Mouse (Mus musculus) intestine, embryonic 16.5 days (tissue): ENCODE data around the gene Zfp853. TPM values are rescaled to one million over a fixed set of nuclear protein-coding genes. Genes with fewer than 3 reads are reported as not detected.
A peak's percentile ranks its signal among the peaks of the same experiment; 100 is the strongest.

Source experiments
- ATAC-seq: fragments of 200-750 bp; cut with Nextera tagmentation; 2 replicates; pipeline ENCODE4 v1.8.0; 2017; ENCODE audit warnings: moderate TSS enrichment, moderate library complexity
- H3K27ac ChIP-seq: fragments of 300-500 bp; sonication (generic); 2 replicates; pipeline ENCODE4 v1.5.1; 2014; ENCODE audit warnings: mild to moderate bottlenecking, low read length
- H3K27me3 ChIP-seq: fragments of 300-500 bp; sonication (generic); replicated peaks from 2 replicates; pipeline ENCODE4 v1.6.1; 2014; ENCODE audit warnings: low read length, control low read depth, mixed read lengths; ENCODE audit not compliant: control insufficient read depth, insufficient read depth
- H3K36me3 ChIP-seq: fragments of 300-500 bp; sonication (generic); 2 replicates; pipeline ENCODE4 v1.6.1; 2014; ENCODE audit warnings: low read length, control low read depth; ENCODE audit not compliant: control insufficient read depth, insufficient read depth
- H3K4me1 ChIP-seq: fragments of 300-500 bp; sonication (generic); 2 replicates; pipeline ENCODE4 v1.6.1; 2014; ENCODE audit warnings: low read length, control low read depth, mixed read lengths; ENCODE audit not compliant: control insufficient read depth, insufficient read depth
- H3K4me2 ChIP-seq: fragments of 300-500 bp; sonication (generic); 2 replicates; pipeline ENCODE4 v1.6.1; 2014; ENCODE audit warnings: low read depth, low read length, control low read depth
- H3K4me3 ChIP-seq: fragments of 300-500 bp; sonication (generic); 2 replicates; pipeline ENCODE4 v1.5.1; 2014; ENCODE audit warnings: mild to moderate bottlenecking, low read length
- H3K9ac ChIP-seq: fragments of 300-500 bp; sonication (generic); 2 replicates; pipeline ENCODE4 v1.6.1; 2014; ENCODE audit warnings: low read depth, low read length
- H3K9me3 ChIP-seq: fragments of 300-500 bp; sonication (generic); 2 replicates; pipeline ENCODE4 v1.6.1; 2016; ENCODE audit warnings: low read length, control low read depth; ENCODE audit not compliant: control insufficient read depth
- WGBS: fragments of 180-500 bp; shearing (Covaris S2); extraction: QIAGEN DNeasy Blood & Tissue Kit; methylation state at CpG from one replicate; pipeline ENCODE4 v1.1.7; 2014; 5-methylcytosine and 5-hydroxymethylcytosine counted together
- polyA plus RNA-seq: library from polyadenylated mRNA; unstranded; fragments of >200 nt; fragmentation: Nextera tagmentation; extraction: Ambion mirVana; gene quantifications from 2 replicates; pipeline ENCODE4 v1.2.1, GENCODE M21; 2015

Gene Zfp853
- polyA plus RNA-seq, 1 experiment from 2014 or later: not detected

- no peak overlapping the region for H3K27ac ChIP-seq
- H3K27me3 ChIP-seq: no peaks in the 10 kb centered on the region
- H3K9me3 ChIP-seq: no peaks in the 10 kb centered on the region
- no peak for ATAC-seq
- H3K4me3 ChIP-seq: no peak overlapping the region
- no peaks in the 10 kb centered on the region for H3K36me3 ChIP-seq
- H3K4me2 ChIP-seq: no peak overlapping the region
- H3K9ac ChIP-seq: no peak overlapping the region
- 30% methylated on average over 10 of the region's 10 CpGs for WGBS
- no peaks in the 10 kb centered on the region for H3K4me1 ChIP-seq
These were observed 14.2 kb downstream of the Zfp853 start for GRCm38 (mm10) chr5:143279247-143279646.

GRCm38 (mm10) chr5:143275761-143276160 is 17.7 kb downstream of the Zfp853 start:
- no peak overlapping the region for H3K27ac ChIP-seq
- no peak overlapping the region for H3K9ac ChIP-seq
- H3K4me3 ChIP-seq: no peak overlapping the region
- ATAC-seq: no peak
- no peaks in the 10 kb centered on the region for H3K27me3 ChIP-seq
- peaks cover under 1% of the 10 kb centered on the region; the same call in 1 of the 2 replicates for H3K4me1 ChIP-seq
- H3K4me2 ChIP-seq: no peak overlapping the region
- no peaks in the 10 kb centered on the region for H3K36me3 ChIP-seq
- 58% methylated on average over 5 of the region's 5 CpGs for WGBS
- no peaks in the 10 kb centered on the region for H3K9me3 ChIP-seq

GRCm38 (mm10) chr5:143272540-143273330 is 20.7 kb downstream of the Zfp853 start:
- Histone ChIP-seq H3K4me1 (peaks cover 8% of the 10 kb centered on the region), H3K4me3 (no peak overlapping the region), H3K27ac (no peak overlapping the region), H3K9me3 (no peaks in the 10 kb centered on the region), H3K4me2 (no peak overlapping the region), H3K36me3 (no peaks in the 10 kb centered on the region), H3K27me3 (no peaks in the 10 kb centered on the region), H3K9ac (no peak overlapping the region)
- no peak for ATAC-seq
- WGBS: 92% methylated on average over 16 of the region's 16 CpGs

- Histone ChIP-seq H3K9me3 (no peaks in the 10 kb centered on the region), H3K4me2 (no peak overlapping the region), H3K4me1 (peaks cover 8% of the 10 kb centered on the region), H3K27me3 (no peaks in the 10 kb centered on the region), H3K36me3 (no peaks in the 10 kb centered on the region), H3K27ac (no peak overlapping the region), H3K9ac (no peak overlapping the region), H3K4me3 (no peak overlapping the region)
- WGBS: 81% methylated on average over 3 of the region's 3 CpGs
- no peak for ATAC-seq
These were observed 21.3 kb downstream of the Zfp853 start for GRCm38 (mm10) chr5:143272108-143272507.

- Histone ChIP-seq H3K36me3 (no peaks in the 10 kb centered on the region), H3K27ac (no peak overlapping the region), H3K9ac (no peak overlapping the region), H3K4me1 (peaks cover 8% of the 10 kb centered on the region), H3K27me3 (no peaks in the 10 kb centered on the region), H3K9me3 (no peaks in the 10 kb centered on the region), H3K4me2 (no peak overlapping the region), H3K4me3 (no peak overlapping the region)
- no peak for ATAC-seq
- WGBS: 87% methylated on average over 6 of the region's 6 CpGs
These were observed 21.8 kb downstream of the Zfp853 start for GRCm38 (mm10) chr5:143271642-143272041.

- H3K36me3 ChIP-seq: no peaks in the 10 kb centered on the region
- H3K9ac ChIP-seq: peak overlapping the region; percentile 94
- ATAC-seq: peak; percentile 34
- no peak overlapping the region for H3K27ac ChIP-seq
- no peaks in the 10 kb centered on the region for H3K9me3 ChIP-seq
- 2% methylated on average over 12 of the region's 12 CpGs for WGBS
- peak overlapping the region; percentile 97 for H3K4me2 ChIP-seq
- peaks cover 8% of the 10 kb centered on the region for H3K4me1 ChIP-seq
- no peaks in the 10 kb centered on the region for H3K27me3 ChIP-seq
- H3K4me3 ChIP-seq: peak overlapping the region; percentile 93
These were observed 23.3 kb downstream of the Zfp853 start for GRCm38 (mm10) chr5:143270151-143270519.

- Histone ChIP-seq H3K27me3 (no peaks in the 10 kb centered on the region), H3K4me3 (peak within 1 kb of the TSS; percentile 93)
- peak; percentile 85 for ATAC-seq
These were observed 23.9 kb downstream of the Zfp853 start, which contains the start of gene Zfp316 for GRCm38 (mm10) chr5:143269363-143270150. Gene Zfp316 (minus strand): TSS chr5:143270022.

GRCm38 (mm10) chr5:143268985-143269362 is 24.4 kb downstream of the Zfp853 start:
- Histone ChIP-seq H3K36me3 (no peaks in the 10 kb centered on the region), H3K4me3 (peak overlapping the region; percentile 93), H3K4me2 (peak overlapping the region; percentile 97), H3K27me3 (no peaks in the 10 kb centered on the region), H3K9me3 (no peaks in the 10 kb centered on the region), H3K4me1 (peaks cover 8% of the 10 kb centered on the region), H3K9ac (peak overlapping the region; percentile 94), H3K27ac (no peak overlapping the region)
- 0 out of 2 replicates have a peak, but pooled peaks have one; percentile 10 for ATAC-seq
- 23% methylated on average over 8 of the region's 8 CpGs for WGBS

More at GRCm38 (mm10) chr5:143269363-143270150, 23.9 kb downstream of the Zfp853 start, which contains the start of gene Zfp316:
- peak within 1 kb of the TSS; percentile 59 for H3K27ac ChIP-seq
- H3K4me2 ChIP-seq: peak within 1 kb of the TSS; percentile 97
- H3K36me3 ChIP-seq: no peaks in the 10 kb centered on the region
- no peaks in the 10 kb centered on the region for H3K9me3 ChIP-seq
- peaks cover 8% of the 10 kb centered on the region for H3K4me1 ChIP-seq
- H3K9ac ChIP-seq: peak within 1 kb of the TSS; percentile 94
- under 1% methylated on average over 66 of the region's 79 CpGs for WGBS

GRCm38 (mm10) chr5:143266794-143267193 is 26.6 kb downstream of the Zfp853 start:
- Histone ChIP-seq H3K4me1 (peaks cover 8% of the 10 kb centered on the region), H3K27me3 (no peaks in the 10 kb centered on the region), H3K4me3 (no peak overlapping the region), H3K36me3 (0 out of 2 replicates have a peak, but pooled peaks cover 10% of the 10 kb centered on the region), H3K4me2 (no peak overlapping the region), H3K9ac (no peak overlapping the region), H3K9me3 (no peaks in the 10 kb centered on the region), H3K27ac (no peak overlapping the region)
- WGBS: 89% methylated on average over 6 of the region's 6 CpGs
- no peak for ATAC-seq
